Mouse (Mus musculus) frontal cortex, adult 2 months (tissue): ENCODE results near the gene Vax2. TPM values are rescaled to one million over a fixed set of nuclear protein-coding genes. Genes with fewer than 3 reads are reported as not detected.

Experiments used
- DNase-seq, 2 experiments: peaks; one replicate each; pipeline ENCODE4 v3.0.0; 2022; ENCODE audit warnings: low spot score in 1 of 2; ENCODE audit errors: extremely low spot score in 1 of 2
- polyA plus RNA-seq: library from polyadenylated mRNA; depleted of rRNA; stranded (reverse); fragments of >200 nt; gene quantifications from 2 replicates; pipeline ENCODE4 v1.2.3, GENCODE M21; 2012; rRNA removed

Vax2 gene
- not detected in 2 replicates for polyA plus RNA-seq

DNA sequence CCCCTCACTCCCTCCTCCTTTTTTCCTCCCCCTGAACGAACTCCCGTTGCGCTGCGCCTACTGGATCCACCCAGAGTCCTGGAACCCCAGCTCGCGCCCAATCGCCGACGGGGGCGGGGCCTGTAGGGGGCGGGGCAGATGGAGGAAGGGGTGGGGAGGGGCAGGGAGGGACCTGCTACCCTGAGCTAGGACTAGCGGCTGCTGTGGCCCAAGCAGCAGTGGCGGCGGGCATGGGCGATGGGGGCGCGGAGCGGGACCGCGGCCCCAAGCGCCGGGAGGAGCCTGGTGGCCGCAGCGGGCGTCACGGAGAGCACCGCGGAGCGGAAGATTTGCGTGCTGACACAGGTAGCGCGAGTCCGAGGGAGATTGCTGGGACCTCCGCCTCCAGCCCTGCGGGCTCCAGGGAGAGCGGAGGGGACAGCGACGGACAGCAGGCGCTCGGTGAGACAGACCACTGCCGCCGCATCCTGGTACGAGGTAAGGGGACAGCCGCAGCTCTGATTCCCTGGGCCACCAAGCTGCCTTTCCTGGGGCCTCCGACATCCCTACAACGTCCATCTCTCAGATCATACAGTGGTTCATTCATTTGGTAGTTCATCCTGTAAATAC, at the start of gene Vax2:
Gene Vax2 (plus strand): TSS at position 198 of the 609 bp plus-strand sequence.
- DNase-seq = no peak

GRCm38 (mm10) chr6:83665009-83665408, 46.1 kb upstream of the Vax2 start:
- no peak for DNase-seq

GRCm38 (mm10) chr6:83673395-83673794, 37.7 kb upstream of the Vax2 start:
- peak; percentile 42 to 91 for DNase-seq

DNA sequence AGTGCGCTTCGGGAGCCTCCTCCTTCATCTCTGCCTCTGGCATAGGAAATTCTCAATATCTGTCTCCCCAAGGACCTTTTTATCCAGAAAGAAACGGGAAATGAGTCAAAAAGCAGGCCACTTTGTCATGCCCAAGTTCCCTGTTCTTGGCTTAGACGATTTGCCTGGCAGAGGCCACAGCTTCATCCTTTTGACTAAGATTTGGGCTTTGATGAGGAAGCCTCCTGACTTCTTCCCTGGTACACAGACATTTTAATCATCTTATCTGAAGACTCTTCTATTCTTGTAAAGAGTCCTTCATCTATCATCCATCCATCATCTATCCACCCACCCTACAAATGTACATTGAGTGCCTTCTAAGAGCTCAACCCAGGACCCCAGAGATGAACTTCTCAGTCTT, 33.3 kb upstream of the Vax2 start, which contains the start of gene Cd207:
Gene Cd207 (minus strand): TSS at position 101 of the 400 bp plus-strand sequence.
- DNase-seq = no peak

DNA sequence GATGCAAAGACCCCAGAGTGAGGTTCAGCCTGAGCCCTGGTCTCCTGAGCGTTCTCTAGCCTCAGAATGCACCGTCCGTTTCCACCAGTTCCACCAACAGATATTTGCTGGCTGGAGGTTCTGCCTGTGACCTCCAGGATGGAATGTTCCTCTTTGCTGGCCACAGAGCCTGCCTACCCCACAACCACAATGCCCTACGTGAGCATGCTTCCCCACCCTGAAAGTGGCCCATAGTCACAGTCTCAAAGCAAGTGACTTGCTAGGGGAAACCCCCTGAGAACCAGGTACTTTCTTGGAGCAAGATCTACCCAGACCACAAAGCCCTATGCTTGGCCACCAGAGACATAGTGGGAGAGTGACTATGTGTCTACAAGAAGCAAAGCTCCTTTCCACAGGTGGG, 21.7 kb upstream of the Vax2 start:
- DNase-seq = no peak

GRCm38 (mm10) chr6:83690277-83690676, 20.8 kb upstream of the Vax2 start:
- DNase-seq = peak in 1 of 2 experiments; percentile 28

- no peak for DNase-seq
Measured at GRCm38 (mm10) chr6:83690936-83691335, 20.1 kb upstream of the Vax2 start.

DNA sequence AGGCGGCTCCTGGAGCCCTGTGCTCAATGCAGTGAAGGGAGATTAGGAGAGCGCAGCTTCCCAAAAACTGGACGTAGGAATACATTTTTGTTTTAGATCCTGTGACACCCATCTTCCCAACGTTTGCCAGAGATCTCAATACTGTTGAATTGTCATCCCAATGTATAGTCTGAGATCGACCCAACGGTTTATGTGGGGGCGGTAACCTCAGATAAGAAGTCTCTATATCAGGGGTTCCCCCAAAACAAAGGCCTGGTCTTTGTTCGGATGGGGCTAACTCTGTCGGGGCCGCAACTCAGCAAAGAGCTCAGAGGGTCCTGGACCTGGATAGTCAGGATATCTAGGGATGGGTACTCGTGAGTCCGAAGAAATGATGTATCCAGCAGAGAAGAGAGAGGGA, 18.1 kb upstream of the Vax2 start:
- no peak for DNase-seq

- DNase-seq = peak in 1 of 2 experiments; percentile 71
Measured at GRCm38 (mm10) chr6:83693835-83694234, 17.2 kb upstream of the Vax2 start.

- DNase-seq = no peak
Measured at GRCm38 (mm10) chr6:83695731-83696130, 15.3 kb upstream of the Vax2 start.

GRCm38 (mm10) chr6:83696684-83697083, 14.4 kb upstream of the Vax2 start:
- no peak for DNase-seq

- DNase-seq = no peak
Measured at GRCm38 (mm10) chr6:83697932-83698331, 13.1 kb upstream of the Vax2 start.

GRCm38 (mm10) chr6:83699971-83700370, 11.1 kb upstream of the Vax2 start:
- DNase-seq = no peak

- no peak for DNase-seq
Measured at GRCm38 (mm10) chr6:83701001-83701400, 10.1 kb upstream of the Vax2 start.

DNA sequence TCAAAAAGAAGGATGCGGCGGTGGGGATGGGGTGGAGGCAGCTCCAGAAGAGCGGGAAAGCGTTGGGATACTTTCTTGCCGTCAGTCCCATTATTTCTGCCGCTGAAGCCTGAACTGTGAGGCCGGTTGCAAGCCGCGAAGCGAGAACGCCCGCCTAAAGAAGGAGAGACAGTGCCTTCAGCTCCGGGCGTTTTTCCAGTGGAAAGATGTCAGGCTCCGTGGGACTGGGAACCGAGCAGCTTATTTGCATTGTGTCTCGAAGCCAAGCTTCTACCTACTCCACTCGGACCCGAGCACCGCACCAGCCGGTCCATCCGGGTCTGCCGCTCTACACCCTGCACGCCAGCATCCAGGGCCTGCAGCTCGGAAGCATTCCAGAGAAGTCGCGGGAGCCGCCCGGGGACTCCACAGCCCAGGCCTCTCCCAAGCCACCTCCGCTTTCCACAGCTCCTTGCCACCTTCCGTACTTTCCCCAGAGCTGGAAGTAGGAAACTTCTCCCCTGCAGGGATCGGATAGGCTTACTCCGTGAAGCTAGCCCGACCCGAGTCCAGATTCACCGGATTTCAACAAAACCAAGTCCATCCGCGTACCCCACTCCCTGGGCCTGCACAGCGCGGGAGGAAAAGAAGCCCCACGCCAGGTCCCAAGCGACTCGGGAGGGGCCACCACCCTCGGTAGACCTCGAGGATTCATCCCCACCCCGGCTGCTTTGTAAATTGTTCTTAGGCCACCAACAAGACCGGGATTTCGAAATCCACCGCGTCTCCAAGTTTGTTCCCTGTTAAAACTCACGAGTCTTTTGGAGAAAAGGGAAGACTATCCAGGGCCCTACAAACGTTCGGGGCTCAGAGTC, 8.7 kb upstream of the Vax2 start:
- DNase-seq = no peak

DNA sequence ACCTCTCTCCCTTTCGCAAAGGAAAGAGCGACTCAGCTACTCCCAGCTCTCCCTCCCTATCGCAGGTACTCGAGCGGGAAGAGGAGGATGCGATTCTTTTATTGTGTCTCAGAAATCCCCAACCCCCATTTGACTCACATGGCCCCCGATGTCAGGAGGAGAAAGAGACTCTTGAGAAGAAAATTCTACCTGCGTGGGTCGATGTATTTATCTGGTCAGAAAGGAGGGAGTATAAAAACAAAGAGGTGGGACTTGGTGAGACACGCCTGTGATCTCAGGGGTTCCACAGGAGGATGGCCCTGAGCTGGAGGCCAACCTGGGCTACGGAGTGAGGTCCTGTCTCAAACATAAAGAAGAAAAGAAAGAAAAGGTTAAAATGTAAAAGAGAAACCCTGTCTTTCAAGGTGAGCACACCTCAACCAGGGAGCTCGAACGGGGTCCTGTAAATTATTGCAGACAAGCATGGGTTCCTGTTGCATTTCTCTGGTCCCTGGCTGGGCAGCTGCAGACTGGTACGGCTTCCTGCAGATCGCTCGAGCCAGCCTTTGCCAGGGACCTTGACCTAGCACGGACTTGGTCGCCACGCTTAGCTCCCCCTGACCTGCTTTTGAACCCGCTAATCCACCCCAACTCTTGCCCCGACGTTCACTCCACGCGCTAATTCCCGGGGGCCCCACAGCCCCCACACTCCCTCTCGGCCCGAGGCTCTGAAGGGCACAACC, 7.9 kb upstream of the Vax2 start:
- no peak for DNase-seq

DNA sequence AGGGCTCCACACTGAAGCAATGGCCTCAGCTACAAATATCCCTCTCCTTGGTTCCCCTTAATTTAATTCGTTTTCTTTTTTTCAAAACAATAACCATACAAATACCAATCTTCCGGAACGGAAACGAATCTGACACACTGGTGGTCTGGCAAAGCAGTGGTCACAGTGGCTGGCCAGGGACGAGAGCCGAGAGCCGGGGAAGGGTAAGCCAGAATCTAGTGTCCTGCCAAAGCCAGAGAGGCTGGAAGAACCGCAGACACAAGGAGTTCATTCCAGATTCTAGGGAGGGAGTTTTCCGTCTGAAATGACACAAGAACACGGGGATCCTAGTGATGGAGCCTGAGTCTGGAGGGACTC, 7.4 kb upstream of the Vax2 start:
- DNase-seq = no peak

- no peak for DNase-seq
Measured at GRCm38 (mm10) chr6:83704294-83704693, 6.8 kb upstream of the Vax2 start.

GRCm38 (mm10) chr6:83704701-83705100, 6.4 kb upstream of the Vax2 start:
- no peak for DNase-seq

DNA sequence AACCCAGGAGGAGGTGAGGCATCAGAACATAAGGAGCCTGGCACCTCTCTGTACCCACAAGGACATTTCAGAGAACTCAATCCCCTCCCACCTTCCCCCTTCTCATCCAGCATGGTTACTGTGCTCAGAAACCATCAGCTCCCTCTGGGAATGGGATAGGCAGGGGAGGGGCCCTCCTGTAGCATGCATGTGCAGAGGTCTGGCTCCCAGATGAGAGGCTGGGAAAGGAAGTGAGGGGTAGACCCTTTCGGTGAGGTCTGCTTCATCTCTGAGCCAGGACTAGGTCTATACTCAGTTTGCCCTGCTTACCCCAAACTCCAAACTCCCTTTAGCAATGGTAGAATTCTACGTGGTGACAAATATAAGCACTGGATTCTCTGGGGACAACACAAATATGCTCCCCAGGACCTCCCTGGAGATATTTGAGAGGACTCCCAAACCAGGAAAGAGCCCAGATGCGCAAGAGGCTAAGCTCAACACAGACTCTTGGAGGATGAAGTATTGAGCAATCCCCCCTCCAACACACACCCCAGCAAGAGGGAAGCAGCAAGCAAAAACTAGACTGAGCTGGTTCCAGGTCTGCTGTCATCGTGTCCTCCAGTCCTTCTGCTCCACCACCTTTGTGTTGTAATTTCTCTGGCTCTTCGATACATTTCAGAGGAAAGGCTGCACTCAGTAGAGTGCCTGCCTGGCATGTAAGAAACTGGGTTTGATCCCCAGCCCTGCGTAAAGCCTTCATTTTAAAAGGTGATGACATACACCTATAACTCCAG, 3.1 kb upstream of the Vax2 start:
- no peak for DNase-seq
